Mouse (Mus musculus): ENCODE measurements around the gene Sco1.
A peak's percentile ranks its signal among the peaks of the same experiment; 100 is the strongest.
"Not testable (repeated sequence)": the region's sequence is repeated elsewhere in the genome, so short reads cannot be mapped to it uniquely, and the experiment has no call there.

Sco1 gene

DNA sequence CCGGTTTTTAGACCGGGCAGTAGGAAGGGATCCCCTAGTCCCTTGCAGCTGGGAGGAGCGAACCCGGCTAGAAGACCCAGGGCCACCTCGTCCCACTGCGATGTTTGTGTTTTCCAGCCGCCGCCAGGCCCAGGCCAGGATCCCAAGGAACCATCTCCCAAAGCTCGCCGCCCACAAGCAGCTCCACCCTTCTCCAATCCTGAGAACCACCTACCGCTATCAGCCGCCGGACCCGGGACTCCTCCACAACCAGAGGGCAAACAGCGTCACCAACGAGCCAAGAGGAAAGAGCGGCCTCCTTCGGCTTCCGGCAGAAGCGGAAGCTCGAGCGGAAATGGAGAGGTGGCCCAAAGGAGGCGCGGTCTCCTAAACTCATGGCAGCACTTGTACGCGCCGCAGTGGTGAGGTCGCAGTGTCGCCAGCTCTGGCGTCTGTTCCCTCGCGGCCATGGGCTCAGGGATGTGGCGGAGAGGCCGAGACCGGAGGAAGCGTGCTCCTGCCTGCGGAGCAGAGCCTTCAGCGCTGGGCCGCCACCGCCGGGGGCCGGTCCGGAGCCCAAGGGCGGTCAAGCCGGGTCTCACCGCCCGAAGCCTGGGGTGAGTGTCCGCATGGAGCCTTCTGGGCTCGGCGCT is at the start of gene Sco1, which contains the start of gene Adprm:
TSS of gene Sco1 (plus strand) at position 350 of the 632 bp plus-strand sequence.
TSS of gene Adprm (minus strand) at position 274 of the 632 bp plus-strand sequence.
- peak; percentile 85 to 87 for DNase-seq

DNA sequence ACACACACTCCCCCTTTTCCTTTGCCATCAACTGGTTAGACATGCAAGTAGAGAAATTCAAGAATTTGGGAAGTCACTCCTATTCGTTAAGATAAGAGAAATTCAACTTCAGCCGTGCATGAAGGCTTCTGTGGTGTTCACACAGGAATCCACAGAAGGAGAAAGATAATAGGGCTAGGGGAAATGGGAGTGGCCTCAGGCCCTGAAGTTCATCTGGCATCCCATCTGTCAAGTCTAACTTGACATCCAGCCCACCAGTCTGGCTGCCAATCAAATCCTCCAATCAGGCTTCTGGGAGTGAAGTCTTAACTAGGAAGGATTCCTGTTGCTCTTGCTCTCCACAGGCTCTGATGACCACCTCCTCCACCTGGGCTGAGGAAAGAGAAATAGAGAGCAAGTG is 49.6 kb upstream of the Sco1 start:
- DNase-seq = no peak

DNA sequence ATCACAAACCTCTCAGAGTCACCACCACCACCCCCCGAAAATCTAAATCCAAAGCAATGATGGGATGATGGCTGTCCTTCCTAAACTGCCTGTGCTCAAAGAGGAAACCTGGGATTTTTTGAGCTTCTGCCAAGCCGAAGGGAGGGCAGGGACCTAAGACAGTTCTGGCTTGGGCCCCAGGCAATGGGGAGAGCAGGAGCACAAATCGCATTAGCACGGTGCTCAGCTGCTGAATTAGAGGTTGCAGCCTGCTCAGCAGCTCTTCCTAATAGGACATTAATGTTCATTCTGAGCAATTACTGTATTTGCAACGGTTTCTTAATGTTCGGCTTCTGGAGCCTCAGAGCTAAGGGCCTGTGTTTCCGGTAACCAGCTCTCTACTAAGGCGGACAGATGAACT is 44.5 kb upstream of the Sco1 start:
- no peak for DNase-seq

DNA sequence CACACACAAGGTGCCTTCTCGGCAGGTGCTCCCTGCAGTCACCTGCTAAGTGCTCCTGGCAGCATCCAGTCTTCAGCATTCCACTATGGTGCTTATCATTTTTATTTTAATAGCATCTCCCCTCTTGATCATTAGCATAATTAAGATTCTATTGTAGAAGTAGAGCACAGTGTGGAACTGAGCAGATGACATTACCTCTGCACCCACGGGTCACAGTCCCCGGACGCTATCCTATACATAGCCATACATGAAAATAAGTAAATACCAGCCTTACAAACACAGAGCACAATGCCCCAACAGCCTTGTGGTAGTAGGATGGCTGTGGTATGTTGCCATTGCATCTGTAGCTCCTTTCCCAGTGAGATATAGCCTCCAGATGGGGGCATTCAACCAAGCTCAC is 43.9 kb upstream of the Sco1 start:
- DNase-seq = no peak

DNA sequence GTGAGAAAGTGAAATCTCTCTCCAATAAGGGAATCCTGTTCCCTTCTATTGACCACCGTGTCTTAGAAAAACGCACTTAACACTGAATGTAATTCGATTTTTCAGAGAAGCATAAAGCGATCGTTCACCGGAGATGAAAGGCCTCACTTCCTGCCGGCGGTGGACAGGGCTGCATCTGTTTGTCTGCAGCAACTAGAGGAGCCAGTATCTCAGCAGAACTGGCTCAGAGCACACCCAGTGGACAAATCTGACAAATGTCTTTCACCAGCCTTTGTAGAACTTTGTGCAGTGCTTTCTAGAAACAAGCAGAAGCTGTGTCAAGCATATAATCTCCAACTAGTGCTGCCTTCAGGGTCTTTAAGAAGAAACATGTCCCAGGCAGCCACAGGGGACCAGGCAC is 42.0 kb upstream of the Sco1 start:
- DNase-seq = no peak

DNA sequence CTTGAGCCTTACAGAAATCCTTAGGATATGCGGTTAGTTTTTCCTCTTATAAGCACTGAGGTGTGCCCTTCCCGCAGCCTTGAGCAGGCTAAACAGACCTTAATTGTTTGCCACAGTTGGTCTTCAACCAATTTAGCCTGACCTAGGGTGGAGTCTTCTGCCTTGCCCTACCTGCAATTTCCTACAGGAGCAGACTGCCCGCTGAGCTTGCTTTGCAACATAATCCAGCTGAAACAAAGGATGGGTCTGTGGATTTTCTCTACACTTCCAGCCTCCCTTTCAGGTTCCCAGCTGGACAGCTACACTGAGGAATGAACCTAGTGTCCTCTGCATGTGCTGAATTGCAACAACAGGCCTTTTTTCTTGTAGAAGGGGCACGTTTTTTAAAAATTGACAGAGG is 40.8 kb upstream of the Sco1 start:
- DNase-seq = no peak

DNA sequence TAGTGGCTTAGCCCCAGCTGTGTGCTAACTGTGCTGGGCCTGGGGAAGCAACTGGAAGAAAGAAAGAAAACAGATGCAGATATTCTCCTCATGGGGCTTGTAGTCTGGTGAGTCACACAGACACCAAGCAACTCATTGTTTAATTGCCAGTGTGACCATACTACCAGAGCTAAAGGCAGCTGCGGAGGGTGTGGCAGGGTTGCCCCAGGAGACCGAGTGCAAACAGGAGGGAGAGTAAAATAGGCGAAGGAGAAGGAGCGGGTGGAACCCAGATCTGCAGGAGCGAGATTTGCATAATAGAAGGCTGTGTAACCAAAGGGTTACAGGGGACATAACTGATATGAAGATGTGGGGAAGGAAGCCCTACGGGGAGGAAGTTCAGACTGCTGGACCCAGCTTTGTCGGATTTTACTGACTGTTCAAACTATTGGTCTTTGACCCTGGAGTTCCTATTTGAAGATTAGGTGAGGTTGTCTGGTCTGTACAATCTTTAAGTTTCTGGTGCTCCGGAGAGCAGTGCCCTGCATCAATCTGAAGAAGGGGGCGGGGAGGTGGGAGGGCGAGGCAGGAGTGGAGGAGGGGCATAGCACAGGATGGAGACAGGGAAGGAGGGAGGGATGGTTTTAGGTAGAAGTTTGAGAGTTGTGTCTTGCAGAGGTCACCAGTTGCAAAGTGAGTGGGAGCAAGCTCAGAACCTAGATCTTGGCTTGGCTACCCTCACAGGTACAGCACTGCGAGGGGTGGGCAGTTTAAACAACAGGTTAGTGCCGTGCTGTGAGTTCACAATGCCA is 34.5 kb upstream of the Sco1 start:
- DNase-seq = no peak

DNA sequence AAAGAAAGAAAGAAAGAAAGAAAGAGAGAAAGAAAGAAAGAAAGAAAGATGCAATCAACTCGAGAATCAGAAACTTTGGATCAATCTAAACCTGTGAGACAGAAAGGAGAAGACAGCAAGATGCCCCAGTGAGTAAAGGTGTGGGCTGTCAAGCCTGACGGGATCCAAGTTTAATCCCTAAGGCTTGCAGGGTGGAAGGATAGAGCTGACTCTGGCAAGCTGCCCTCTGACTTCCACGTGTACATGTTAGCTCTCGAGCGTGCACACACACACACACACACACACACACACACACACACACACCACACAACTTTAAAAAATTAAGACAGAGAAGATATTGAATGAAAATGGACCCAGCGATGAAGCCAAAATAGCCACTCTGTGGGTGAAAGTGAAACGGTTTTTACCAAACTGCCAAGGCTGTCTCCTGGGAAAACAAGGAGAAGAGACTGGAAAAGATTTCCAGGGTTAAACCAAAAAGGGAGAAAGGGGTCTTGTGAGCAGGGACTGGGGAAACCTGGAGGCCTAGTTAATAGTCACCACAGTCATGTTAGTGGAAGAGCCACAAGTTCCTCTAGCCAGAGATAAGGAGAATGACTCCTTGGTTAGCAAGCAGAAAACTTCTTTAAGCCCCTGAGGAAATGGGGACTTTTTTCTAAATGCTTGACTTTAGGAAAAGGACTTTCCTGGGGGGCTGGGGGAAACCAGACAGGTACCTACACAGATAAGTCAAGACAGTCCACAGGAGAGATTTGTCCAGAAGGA is 32.6 kb upstream of the Sco1 start:
- no peak for DNase-seq

DNA sequence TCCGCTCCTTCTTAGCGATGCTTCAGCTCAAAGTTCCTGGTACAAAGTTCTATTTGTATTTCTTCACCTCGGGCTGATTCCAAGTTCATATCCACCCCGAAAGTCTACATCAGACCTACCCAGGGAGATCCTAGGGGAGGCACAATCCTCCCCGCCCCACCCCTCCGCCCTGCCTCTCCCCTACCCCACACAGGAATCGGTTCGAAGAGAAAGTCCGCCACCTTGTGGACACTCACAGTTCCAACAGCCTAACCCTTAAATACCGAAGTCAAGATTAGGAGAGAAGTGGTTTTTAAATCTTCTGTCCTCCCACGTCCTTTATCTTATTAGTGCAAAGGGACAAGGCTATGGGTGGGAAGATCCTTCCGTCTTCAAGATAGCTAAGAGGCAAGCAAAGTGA is 31.5 kb upstream of the Sco1 start:
- peak; percentile 63 to 69 for DNase-seq

DNA sequence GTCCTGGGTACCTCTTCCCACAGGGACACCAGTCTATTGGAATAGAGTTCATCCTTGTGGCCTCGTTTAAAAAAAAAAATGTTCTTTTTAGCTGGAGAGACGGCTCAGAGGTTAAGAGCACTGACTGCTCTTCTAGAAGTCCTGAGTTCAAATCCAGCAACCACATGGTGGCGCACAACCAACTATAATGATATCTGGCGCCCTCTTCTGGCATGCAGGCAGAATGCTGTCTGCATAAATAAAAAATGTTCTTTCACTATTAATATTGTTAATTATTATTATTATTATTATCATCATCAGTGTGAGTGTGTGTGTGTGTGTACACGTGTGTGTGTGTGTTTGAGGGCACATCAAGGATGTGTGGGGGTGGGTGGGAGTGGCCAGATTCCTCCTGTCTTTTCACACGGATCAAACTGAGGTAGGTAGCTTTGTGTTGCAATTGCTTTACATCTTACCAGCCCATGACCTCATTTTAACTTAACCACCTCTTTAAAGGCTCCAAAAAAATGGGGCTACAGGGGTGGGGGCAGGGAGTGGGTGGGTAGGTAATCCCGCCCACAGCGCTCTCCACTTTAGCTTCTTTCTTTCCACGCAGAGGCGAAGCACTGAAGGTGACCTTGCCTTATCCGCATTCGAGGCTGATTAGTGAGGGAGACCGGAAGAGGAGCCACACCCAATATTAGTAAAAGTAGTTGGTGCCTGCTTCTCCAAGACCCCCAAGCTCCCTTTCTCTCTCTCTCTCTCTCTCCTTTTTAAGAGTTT is 29.9 kb upstream of the Sco1 start:
- no peak for DNase-seq

DNA sequence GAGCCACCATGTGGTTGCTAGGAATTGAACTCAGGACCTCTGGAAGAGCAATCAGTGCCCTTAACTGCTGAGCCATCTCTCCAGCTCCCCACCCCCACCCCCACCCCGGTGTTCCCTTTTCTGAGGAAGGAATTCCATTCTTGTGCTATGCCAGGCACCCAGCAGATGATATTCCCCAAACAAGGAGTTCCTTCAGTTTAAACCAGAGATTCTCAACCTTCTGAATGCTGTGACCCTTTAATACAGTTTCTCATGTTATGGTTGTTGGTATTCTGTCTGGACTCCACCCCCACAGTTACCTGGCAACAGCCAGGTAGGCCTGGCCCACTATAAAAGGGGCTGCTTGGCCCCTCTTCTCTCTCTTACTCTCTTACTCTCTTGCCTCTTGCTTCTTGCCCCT is 29.3 kb upstream of the Sco1 start:
- DNase-seq = not testable (repeated sequence)

DNA sequence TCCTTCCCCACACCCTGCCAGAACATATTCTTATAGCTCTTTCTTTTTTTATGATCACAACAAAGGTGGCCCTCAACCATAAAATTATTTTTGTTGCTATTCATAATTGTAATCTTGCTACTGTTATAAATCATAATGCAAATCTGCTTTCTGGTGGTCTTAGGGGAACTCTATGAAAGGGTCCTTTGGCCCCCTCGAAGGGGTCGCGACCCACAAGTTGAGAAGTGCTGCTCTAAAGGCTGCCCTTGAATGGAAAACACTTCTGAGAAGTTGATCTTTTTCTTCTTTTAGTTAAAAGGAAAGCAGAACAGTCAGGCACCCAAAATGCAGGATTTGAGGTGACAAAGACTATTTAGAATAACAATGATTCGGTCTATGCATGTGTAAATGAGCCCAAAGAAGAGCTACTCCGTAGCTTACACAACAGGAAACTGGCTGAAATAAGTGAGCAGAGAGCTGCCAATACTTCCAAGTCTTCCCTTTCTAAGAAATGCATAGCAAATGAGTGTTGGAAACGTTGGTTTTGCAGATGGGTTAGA is 28.6 kb upstream of the Sco1 start:
- no peak for DNase-seq

DNA sequence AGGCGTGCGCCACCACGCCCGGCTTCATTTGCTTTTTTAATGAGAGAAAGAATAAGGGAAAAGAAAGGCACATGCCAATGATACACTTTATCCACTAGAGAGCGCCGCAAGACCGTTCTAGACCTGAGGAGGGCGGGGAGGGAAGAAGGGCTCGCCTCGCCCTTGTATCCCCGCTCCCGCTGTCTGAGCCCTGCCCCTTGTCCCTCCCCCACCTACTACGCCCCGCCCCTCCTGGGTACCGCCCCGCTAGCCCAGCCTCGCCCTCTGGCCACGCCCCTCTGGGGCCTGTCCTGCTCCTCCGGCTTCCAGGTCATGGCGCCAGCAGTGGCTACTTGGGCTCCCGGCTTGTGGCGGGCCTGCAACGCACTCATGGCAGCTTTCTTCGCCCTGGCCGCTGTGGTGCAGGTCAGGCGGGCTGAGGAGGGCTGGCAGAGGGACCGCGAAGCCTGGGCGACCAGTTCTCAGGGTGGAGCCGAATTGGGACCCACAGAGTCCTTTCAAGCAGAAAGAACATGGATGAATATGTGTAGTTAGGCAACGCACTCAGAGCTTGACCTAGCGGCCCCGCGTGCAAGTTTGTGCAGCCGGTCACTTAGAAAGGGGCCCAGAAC is 27.5 kb upstream of the Sco1 start, which contains the start of gene Tmem220:
TSS of gene Tmem220 (plus strand) at position 288 of the 611 bp plus-strand sequence.
- DNase-seq = peak; percentile 85 to 92

DNA sequence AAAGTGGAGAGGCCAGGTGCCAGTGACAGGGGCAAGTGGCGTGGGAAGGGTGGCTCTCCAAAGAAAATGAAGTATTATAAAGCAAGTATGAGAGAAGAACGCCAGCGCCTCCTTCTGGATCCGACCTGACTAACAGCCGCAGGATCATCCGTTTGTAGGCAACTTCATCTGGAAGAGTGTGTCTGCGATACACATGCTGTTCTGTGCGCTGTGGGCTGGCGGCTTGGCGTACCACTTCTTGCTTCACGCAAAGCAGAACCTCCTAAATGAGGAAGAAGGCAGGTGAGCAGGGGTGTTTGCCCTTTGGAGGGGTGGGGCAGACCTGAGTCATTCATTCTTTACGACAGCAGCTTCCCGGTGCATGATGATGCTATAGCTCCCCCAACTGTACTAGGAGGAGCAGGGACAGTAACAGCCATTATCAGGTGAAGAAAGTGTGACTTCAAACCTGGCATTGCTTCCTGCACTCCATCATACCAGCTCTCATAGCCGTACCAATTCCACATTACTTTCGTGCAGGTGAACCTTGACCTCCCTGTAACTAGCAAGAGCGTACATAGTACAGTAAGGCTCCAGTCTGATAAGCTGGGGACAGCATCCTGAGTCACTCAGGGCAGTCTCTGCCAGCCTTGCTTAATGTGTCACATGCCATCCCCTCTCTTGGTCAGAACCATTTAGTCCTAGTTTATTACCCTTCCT is 21.4 kb upstream of the Sco1 start:
- DNase-seq = no peak

DNA sequence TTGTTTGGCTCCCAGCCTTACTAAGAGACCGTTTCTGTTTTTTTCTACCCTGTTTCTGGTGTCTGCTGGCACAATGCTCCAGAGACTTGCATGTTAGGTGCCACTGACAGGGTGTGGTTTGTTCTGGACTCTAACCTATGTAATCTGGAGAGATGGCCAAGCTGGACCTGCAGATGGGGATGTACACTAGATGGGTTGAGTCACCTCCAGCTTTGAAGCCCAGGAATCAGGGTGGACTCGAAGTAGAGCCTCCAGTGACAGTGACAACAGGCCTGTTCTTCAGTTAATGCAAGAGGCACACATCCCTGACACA is 20.9 kb upstream of the Sco1 start:
- no peak for DNase-seq

DNA sequence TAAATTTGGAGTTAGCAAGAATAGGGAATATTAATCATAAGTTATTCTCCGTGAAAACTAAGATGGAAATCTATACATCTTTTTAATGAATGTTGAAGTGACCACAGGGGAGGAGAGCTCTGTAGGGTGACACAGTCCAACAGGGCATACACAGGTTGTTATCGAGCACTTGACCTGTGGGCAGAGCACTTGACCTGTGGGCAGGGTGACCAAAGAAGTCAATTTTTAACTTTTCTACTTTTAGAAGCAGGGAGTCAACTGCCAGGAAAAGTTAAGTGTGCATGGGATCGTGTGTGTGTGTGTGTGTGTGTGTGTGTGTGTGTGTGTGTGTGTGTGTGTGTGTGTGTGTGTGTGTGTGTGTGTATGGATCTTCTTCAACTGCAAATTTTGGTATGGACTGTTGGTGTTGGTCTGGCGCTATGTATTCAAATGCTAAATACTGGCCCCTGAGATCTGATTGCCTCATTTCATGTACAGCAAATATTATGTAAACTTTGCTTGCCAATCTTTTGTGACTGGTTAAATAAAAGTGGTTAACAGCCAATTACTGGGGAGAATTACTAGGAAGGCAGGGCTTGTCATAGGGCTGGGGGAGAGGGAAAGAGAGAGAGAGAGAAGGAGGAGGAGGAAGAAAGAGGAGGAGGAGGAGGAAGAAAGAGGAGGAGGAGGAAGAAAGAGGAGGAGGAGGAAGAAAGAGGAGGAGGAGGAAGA is 17.5 kb upstream of the Sco1 start:
- no peak for DNase-seq

DNA sequence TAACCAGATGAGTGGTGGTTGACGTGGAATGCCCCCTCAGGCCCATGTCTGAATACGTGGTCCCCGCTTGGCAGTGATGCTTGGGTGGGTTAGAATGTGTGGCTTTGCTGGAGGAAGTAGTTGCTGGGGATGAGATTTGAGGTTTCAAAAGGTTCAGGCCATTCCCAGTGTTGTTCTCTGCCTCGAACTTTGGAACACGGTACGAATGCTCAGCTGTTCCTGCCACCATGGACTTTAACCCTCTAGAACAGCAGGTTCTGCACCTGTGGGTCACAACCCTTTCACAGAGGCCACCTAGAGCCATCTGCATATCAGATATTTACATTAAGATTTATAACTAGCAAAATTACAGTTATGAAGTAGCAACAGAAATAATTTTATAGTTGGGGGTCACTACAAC is 16.2 kb upstream of the Sco1 start:
- no peak for DNase-seq

DNA sequence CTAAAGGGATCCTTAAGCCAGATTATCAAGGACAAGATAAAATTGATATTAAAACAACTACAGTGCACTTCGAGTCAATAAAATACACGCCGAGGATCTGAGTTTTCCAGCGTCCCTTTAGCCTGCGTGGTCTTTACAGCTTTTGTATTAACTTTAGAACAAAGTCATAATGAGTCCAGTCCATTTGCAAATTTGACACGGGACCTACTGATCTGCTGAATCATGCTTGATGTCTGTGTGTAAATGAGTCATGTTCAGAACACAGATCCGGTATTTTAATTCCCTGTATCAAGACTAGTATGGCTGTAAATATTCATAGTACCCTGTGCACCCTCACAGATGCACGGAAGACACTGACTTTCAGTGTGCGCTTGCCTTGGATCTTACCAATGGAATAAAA is 15.6 kb upstream of the Sco1 start:
- DNase-seq = no peak

DNA sequence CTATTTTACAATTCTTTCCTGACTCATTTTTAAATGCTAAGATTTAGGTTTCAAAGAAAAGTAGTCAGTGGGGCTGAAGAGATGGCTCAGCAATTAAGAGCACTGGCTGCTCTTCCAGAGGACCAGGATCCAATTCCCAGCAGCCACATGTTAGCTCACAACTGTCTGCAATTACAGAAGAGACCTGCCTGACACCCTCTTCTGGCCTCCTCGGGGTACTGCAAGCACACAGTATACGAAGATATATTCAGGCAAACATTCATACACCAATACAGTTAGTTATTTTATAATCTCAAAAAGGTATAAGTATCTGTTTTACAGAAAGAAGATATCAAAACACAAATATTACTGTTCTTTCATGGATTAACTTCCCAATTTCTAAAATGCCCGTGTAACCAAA is 12.7 kb upstream of the Sco1 start:
- DNase-seq = no peak

DNA sequence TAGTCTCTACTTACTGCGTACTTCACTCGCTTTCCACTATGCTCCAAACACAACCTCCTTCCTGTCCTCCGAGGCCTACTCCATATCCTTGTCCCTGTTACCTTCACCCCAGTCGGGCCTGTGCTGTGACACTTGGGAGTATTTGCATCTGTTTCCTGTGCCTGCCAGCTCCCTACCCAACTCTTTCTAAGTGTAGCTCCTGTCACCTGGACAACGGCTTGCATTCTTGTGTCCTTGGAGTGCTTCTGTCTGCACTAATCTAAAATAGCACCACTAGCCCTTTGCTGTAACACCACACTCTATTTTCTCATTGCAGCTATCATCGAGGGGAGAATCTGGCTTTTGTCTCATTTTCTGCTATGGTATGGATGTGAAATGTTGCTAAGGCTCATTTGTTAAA is 12.0 kb upstream of the Sco1 start:
- DNase-seq = no peak

DNA sequence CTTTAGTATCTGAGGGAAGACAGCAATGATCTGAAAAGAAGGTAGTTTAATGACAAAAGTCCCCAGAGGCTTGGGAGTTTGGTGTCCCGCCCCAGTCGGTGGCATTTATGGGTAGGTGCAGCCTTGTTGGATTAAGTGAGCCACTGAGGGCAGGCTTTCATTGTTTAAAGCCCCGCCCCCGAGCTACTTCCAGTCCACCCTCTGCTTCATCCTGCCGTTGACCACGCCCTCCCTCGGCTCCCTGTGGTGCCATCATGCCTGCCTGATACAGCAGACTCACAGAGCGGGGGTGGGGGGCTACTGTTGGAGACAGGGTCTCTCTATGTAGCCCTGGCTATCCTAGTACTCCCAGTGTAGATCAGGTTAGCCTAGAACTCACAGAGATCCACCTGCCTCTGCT is 9.5 kb upstream of the Sco1 start:
- DNase-seq = no peak

All from cerebellum, postnatal 36 days (tissue).